Mouse (Mus musculus): ENCODE results near the gene Eif2b2.

Eif2b2 gene

GRCm38 (mm10) chr12:85219236-85219904, at the start of gene Eif2b2:
Gene Eif2b2 (plus strand): TSS chr12:85219481.
- in situ Hi-C loops (cut with MseI, MboI): no loop called here

GRCm38 (mm10) chr12:85169877-85170276, 49.4 kb upstream of the Eif2b2 start:
- in situ Hi-C loops (cut with MseI, MboI): no loop called here

- in situ Hi-C loops (cut with MseI, MboI): no loop called here
Observed at GRCm38 (mm10) chr12:85170284-85170947, 48.9 kb upstream of the Eif2b2 start.

GRCm38 (mm10) chr12:85170948-85171307, 48.4 kb upstream of the Eif2b2 start:
- in situ Hi-C loops (cut with MseI, MboI): no loop called here

- in situ Hi-C loops (cut with MseI, MboI): no loop called here
Observed at GRCm38 (mm10) chr12:85174016-85174415, 45.3 kb upstream of the Eif2b2 start.

- in situ Hi-C loops (cut with MseI, MboI): no loop called here
Observed at GRCm38 (mm10) chr12:85175087-85175675, 44.1 kb upstream of the Eif2b2 start.

- in situ Hi-C loops (cut with MseI, MboI): no loop called here
Observed at GRCm38 (mm10) chr12:85175926-85176845, 43.1 kb upstream of the Eif2b2 start.

GRCm38 (mm10) chr12:85176846-85177523, 42.3 kb upstream of the Eif2b2 start:
- in situ Hi-C loops (cut with MseI, MboI): no loop called here

- in situ Hi-C loops (cut with MseI, MboI): no loop called here
Observed at GRCm38 (mm10) chr12:85177740-85178239, 41.5 kb upstream of the Eif2b2 start, which contains the start of gene Pgf. Gene Pgf (minus strand): TSS chr12:85177790.

- in situ Hi-C loops (cut with MseI, MboI): no loop called here
Observed at GRCm38 (mm10) chr12:85178294-85178693, 41.0 kb upstream of the Eif2b2 start.

GRCm38 (mm10) chr12:85181475-85182344, 37.6 kb upstream of the Eif2b2 start:
- in situ Hi-C loops (cut with MseI, MboI): no loop called here

- in situ Hi-C loops (cut with MseI, MboI): no loop called here
Observed at GRCm38 (mm10) chr12:85182345-85182643, 37.0 kb upstream of the Eif2b2 start.

- in situ Hi-C loops (cut with MseI, MboI): no loop called here
Observed at GRCm38 (mm10) chr12:85182898-85183297, 36.4 kb upstream of the Eif2b2 start.

GRCm38 (mm10) chr12:85184118-85184517, 35.2 kb upstream of the Eif2b2 start:
- in situ Hi-C loops (cut with MseI, MboI): no loop called here

- in situ Hi-C loops (cut with MseI, MboI): no loop called here
Observed at GRCm38 (mm10) chr12:85185810-85186209, 33.5 kb upstream of the Eif2b2 start.

- in situ Hi-C loops (cut with MseI, MboI): no loop called here
Observed at GRCm38 (mm10) chr12:85186361-85186760, 32.9 kb upstream of the Eif2b2 start.

GRCm38 (mm10) chr12:85190290-85190689, 29.0 kb upstream of the Eif2b2 start:
- in situ Hi-C loops (cut with MseI, MboI): no loop called here

- in situ Hi-C loops (cut with MseI, MboI): no loop called here
Observed at GRCm38 (mm10) chr12:85192461-85193108, 26.7 kb upstream of the Eif2b2 start.

GRCm38 (mm10) chr12:85193146-85193545, 26.1 kb upstream of the Eif2b2 start:
- in situ Hi-C loops (cut with MseI, MboI): no loop called here

Data from mouse trophoblast stem cell (cell line).